Mouse (Mus musculus): ENCODE measurements around the gene Vsir.

GRCm38 (mm10) chr10:60357441-60357840 is 10.8 kb downstream of the Vsir start:
- TF ChIP-seq CTCF (IDR thresholded peaks at IDR 0.05; ENCODE audit: low read depth) = no peak
- TF ChIP-seq EP300 (optimal IDR thresholded peaks at IDR 0.05) = no peak
